Mouse (Mus musculus): ENCODE data around the gene Itpk1. TPM values are rescaled to one million over a fixed set of nuclear protein-coding genes. Genes with fewer than 3 reads are reported as not detected.
A peak's percentile ranks its signal among the peaks of the same experiment; 100 is the strongest.

The Itpk1 gene
- polyA plus RNA-seq, 1 experiment: 34.2 TPM

DNA sequence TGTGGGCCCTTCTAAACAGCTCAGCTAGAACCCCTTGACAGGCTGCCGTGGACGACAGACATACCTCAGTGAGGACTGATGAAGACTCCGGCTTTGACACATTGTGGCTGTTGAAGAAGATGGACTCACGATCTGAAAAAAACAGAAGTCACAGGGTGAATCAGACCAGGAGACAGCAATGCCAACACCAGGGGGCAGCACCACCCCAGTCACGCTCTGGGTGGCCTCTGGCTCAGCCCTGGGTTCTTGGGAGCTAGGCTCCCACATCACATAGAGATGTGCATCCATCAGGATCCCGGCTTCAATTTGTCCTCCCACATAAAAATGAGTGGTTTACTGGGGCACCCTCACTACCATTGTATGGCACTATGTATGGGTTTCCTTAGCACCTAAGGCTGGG, 125.7 kb downstream of the Itpk1 start:
- Histone ChIP-seq H3K27me3 (ENCODE audit: control insufficient read depth, insufficient read depth, low read length) (no peaks in the 10 kb centered on the region), H3K36me3 (ENCODE audit: control insufficient read depth, insufficient read depth, low read length) (peaks cover 9% of the 10 kb centered on the region; the same call in 1 of the 2 replicates), H3K4me1 (replicated peaks; ENCODE audit: control insufficient read depth, insufficient read depth, low read length) (0 out of 2 replicates have a peak, but pooled peaks cover 2% of the 10 kb centered on the region), H3K4me3 (ENCODE audit: control insufficient read depth, insufficient read depth, low read length) (no peak overlapping the region), H3K27ac (ENCODE audit: control insufficient read depth, insufficient read depth, low read length) (no peak overlapping the region)
- DNase-seq: peak; percentile 77
- no peak for TF ChIP-seq POLR2A (IDR thresholded peaks at IDR 0.05; ENCODE audit: control insufficient read depth, extremely low read depth, insufficient read depth, low read length, poor library complexity)
- TF ChIP-seq CTCF (IDR thresholded peaks at IDR 0.05; ENCODE audit: borderline replicate concordance, control insufficient read depth, extremely low read depth, insufficient read depth, low read length, poor library complexity): peak; percentile 85; the same call in 1 of the 2 replicates
- 71% methylated on average over 6 of the region's 6 CpGs for WGBS

DNA sequence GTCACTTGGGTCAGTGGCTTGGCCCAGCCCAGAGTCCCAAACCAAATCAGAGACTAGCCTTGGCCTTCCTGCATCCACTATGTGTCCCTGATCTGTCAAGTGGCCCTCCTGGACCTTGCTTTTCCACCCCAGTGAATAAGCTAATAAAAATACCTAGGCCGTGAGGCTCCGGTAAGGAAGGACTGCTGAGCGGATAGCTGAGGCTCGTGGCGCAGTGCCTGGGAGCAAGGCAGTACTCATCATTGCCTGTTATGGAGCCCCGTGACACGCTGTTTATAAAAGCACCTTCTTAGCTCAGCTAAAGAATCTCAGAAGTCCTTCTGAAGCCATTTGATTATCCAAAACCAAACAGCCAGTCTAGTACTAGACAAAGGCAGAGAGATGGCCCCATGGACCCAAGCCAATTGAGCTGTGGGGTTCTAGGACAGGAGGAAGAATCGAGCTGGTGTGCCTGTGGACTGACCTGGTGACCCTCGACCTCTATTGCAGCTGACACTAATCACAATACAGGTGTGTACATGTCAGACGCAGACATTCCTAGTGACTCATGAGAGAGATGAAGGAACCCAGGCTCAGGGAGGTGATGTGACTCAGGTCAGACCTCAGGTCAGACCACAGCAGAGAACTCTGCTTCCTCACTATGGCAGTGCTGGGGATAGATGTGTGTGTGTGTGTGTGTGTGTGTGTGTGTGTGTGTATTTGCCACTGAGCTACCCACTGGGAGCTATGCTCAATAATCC, 127.9 kb downstream of the Itpk1 start:
- no peak overlapping the region for H3K27ac ChIP-seq (ENCODE audit: control insufficient read depth, insufficient read depth, low read length)
- 95% methylated on average over 10 of the region's 10 CpGs for WGBS
- no peak for TF ChIP-seq POLR2A (IDR thresholded peaks at IDR 0.05; ENCODE audit: control insufficient read depth, extremely low read depth, insufficient read depth, low read length, poor library complexity)
- no peak for TF ChIP-seq CTCF (IDR thresholded peaks at IDR 0.05; ENCODE audit: borderline replicate concordance, control insufficient read depth, extremely low read depth, insufficient read depth, low read length, poor library complexity)
- no peaks in the 10 kb centered on the region for H3K27me3 ChIP-seq (ENCODE audit: control insufficient read depth, insufficient read depth, low read length)
- no peaks in the 10 kb centered on the region for H3K4me1 ChIP-seq (replicated peaks; ENCODE audit: control insufficient read depth, insufficient read depth, low read length)
- peaks cover 12% of the 10 kb centered on the region; the same call in 1 of the 2 replicates for H3K36me3 ChIP-seq (ENCODE audit: control insufficient read depth, insufficient read depth, low read length)
- no peak for DNase-seq
- H3K4me3 ChIP-seq (ENCODE audit: control insufficient read depth, insufficient read depth, low read length): no peak overlapping the region

DNA sequence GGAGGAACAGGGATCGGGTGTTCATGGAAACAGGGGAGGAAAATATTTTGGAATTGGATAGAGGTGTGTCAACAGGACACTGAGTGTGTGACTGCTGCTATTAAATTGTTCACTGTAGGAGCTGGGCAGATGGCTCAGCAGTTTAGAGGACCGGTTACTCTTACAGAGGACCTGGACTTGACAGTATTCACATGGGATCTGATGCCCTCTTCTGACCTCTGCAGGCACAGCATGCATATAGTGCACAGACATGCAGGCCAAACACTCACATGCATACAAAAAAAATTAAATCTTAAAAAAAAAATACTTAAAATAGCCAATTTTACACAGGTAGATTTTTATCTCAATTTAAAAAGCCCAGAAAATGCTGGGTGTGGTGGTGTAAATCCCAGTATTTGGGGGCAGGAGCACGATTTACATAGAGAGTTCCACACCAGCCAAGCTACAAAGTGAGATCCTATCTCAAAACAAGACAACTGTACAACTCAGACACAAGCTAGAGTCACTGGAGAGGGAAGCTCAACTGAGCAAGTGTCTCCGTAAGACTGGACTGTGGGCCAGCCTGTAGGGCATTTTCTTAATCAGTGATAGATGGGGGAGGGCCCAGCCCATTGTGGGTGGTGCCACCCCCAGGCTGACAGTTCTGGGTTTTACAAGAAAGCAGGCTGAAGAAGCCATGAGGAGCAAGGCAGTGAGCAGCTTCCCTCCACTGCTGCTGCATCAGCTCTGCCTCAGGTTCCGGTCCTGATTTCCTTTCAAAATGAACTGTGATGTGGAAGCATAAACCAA, 129.0 kb downstream of the Itpk1 start:
- no peak overlapping the region for H3K27ac ChIP-seq (ENCODE audit: control insufficient read depth, insufficient read depth, low read length)
- H3K36me3 ChIP-seq (ENCODE audit: control insufficient read depth, insufficient read depth, low read length): peaks cover 12% of the 10 kb centered on the region; the same call in 1 of the 2 replicates
- H3K4me3 ChIP-seq (ENCODE audit: control insufficient read depth, insufficient read depth, low read length): no peak overlapping the region
- H3K4me1 ChIP-seq (replicated peaks; ENCODE audit: control insufficient read depth, insufficient read depth, low read length): no peaks in the 10 kb centered on the region
- DNase-seq: no peak
- no peaks in the 10 kb centered on the region for H3K27me3 ChIP-seq (ENCODE audit: control insufficient read depth, insufficient read depth, low read length)
- WGBS: 92% methylated on average over 5 of the region's 5 CpGs
- no peak for TF ChIP-seq CTCF (IDR thresholded peaks at IDR 0.05; ENCODE audit: borderline replicate concordance, control insufficient read depth, extremely low read depth, insufficient read depth, low read length, poor library complexity)
- no peak for TF ChIP-seq POLR2A (IDR thresholded peaks at IDR 0.05; ENCODE audit: control insufficient read depth, extremely low read depth, insufficient read depth, low read length, poor library complexity)

DNA sequence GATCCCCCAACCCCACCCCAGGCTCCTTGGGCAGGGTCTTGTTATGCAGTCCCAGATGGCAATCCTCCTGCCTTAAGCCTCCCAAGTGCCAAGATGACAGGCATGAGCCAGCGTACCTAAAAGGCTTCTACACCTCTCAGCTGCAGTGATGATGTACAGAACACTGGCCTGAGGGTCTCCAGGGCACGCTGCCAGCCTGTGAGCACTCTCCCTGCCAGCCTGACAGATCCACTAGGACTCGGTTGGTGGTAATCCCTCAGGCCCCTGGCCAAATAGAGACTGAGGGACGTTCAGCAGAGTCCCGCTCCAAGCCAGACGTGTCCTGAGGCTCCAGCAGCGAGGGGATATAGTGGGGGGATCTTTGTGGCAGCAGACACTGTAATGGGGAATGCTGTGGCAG, 131.7 kb downstream of the Itpk1 start:
- WGBS: 97% methylated on average over 7 of the region's 7 CpGs
- H3K4me3 ChIP-seq (ENCODE audit: control insufficient read depth, insufficient read depth, low read length): no peak overlapping the region
- H3K27ac ChIP-seq (ENCODE audit: control insufficient read depth, insufficient read depth, low read length): no peak overlapping the region
- no peak for TF ChIP-seq CTCF (IDR thresholded peaks at IDR 0.05; ENCODE audit: borderline replicate concordance, control insufficient read depth, extremely low read depth, insufficient read depth, low read length, poor library complexity)
- H3K36me3 ChIP-seq (ENCODE audit: control insufficient read depth, insufficient read depth, low read length): peaks cover 7% of the 10 kb centered on the region; the same call in 1 of the 2 replicates
- H3K27me3 ChIP-seq (ENCODE audit: control insufficient read depth, insufficient read depth, low read length): no peaks in the 10 kb centered on the region
- no peak for DNase-seq
- H3K4me1 ChIP-seq (replicated peaks; ENCODE audit: control insufficient read depth, insufficient read depth, low read length): no peaks in the 10 kb centered on the region

DNA sequence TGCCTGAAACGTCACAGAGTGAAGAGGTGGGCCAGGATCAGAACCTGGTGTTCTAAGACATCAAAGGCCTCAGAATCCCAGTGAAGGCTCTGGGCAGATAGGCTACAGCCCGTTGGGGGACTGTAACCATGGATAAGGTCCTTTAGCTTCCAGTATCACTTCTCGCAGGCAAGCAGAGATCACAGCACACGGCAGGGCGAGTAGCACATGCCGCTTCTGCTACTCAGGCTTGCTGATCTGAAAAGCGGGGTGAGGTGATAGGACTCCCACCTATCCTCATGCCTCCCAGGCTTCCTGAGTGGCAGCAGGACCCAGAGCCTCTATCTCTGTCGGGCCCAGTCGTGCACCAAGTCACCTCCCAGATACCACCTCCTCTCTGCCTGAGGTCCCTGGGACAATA, 133.1 kb downstream of the Itpk1 start:
- no peaks in the 10 kb centered on the region for H3K27me3 ChIP-seq (ENCODE audit: control insufficient read depth, insufficient read depth, low read length)
- H3K4me3 ChIP-seq (ENCODE audit: control insufficient read depth, insufficient read depth, low read length): no peak overlapping the region
- 0 out of 2 replicates have a peak, but pooled peaks cover 3% of the 10 kb centered on the region for H3K36me3 ChIP-seq (ENCODE audit: control insufficient read depth, insufficient read depth, low read length)
- no peak overlapping the region for H3K27ac ChIP-seq (ENCODE audit: control insufficient read depth, insufficient read depth, low read length)
- H3K4me1 ChIP-seq (replicated peaks; ENCODE audit: control insufficient read depth, insufficient read depth, low read length): no peaks in the 10 kb centered on the region
- WGBS: 95% methylated on average over 9 of the region's 9 CpGs
- TF ChIP-seq CTCF (IDR thresholded peaks at IDR 0.05; ENCODE audit: borderline replicate concordance, control insufficient read depth, extremely low read depth, insufficient read depth, low read length, poor library complexity) (no peak), POLR2A (IDR thresholded peaks at IDR 0.05; ENCODE audit: control insufficient read depth, extremely low read depth, insufficient read depth, low read length, poor library complexity) (no peak)
- DNase-seq: no peak

DNA sequence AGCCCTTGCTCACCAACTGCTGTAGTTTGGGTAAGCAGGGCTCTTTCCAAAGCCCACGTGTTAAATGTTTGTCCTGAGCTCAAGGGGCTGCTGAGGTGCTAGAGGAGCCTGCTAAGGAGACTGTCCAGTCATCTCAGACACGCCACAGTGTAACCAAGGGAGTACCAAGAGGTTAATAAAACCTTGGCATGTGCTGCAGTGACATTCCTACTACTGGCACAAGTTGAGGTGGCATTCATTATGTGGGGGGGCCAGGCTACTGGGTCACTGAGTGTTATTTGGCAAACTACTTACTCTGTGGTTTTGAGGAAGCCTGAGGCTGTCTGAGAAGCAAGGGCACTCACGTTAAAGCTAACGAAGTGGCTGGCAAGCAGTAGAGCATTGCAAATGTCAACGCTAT, 134.0 kb downstream of the Itpk1 start:
- whole genome bisulfite sequencing: 81% methylated on average over 5 of the region's 5 CpGs
- no peak overlapping the region for H3K27ac ChIP-seq (ENCODE audit: control insufficient read depth, insufficient read depth, low read length)
- DNase-seq: no peak

More for the DNA sequence above, 134.0 kb downstream of the Itpk1 start:
- Histone ChIP-seq H3K4me1 (replicated peaks; ENCODE audit: control insufficient read depth, insufficient read depth, low read length) (no peaks in the 10 kb centered on the region), H3K27me3 (ENCODE audit: control insufficient read depth, insufficient read depth, low read length) (no peaks in the 10 kb centered on the region), H3K4me3 (ENCODE audit: control insufficient read depth, insufficient read depth, low read length) (no peak overlapping the region), H3K36me3 (ENCODE audit: control insufficient read depth, insufficient read depth, low read length) (0 out of 2 replicates have a peak, but pooled peaks cover 3% of the 10 kb centered on the region)
- TF ChIP-seq CTCF (IDR thresholded peaks at IDR 0.05; ENCODE audit: borderline replicate concordance, control insufficient read depth, extremely low read depth, insufficient read depth, low read length, poor library complexity) (no peak), POLR2A (IDR thresholded peaks at IDR 0.05; ENCODE audit: control insufficient read depth, extremely low read depth, insufficient read depth, low read length, poor library complexity) (no peak)
